Mouse (Mus musculus): Measurements from ENCODE around the gene Morn3. TPM values are rescaled to one million over a fixed set of nuclear protein-coding genes. Genes with fewer than 3 reads are reported as not detected.

Gene Morn3
- polyA plus RNA-seq (2014; fragmentation: Illumina TruSeq; extraction: RNeasy Lipid Tissue Mini Kit (QIAGEN cat#74804); ENCODE audit: low read depth, low replicate concordance): not detected

DNA sequence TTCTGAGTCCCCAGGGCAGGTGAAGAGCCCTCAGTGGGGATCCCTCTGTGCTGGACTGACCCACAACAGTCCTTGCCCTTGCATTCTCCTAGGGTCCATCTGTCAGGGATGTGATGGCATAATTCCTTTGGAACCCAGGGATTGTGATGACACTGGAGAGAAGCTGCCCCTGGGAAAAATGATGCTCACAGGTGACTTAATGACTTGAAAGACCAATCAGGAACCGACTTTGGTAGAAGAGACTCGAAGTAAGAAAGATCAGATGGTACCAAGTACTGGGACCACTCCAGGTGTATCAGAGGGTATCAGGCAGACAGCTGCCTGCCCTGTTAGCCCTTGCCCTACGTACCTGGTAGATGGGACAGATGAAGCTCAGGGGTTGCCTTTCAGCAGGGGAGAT, at the start of gene Morn3:
Gene Morn3, minus strand, starts transcription at position 101 of the 400 bp plus-strand sequence.

DNA sequence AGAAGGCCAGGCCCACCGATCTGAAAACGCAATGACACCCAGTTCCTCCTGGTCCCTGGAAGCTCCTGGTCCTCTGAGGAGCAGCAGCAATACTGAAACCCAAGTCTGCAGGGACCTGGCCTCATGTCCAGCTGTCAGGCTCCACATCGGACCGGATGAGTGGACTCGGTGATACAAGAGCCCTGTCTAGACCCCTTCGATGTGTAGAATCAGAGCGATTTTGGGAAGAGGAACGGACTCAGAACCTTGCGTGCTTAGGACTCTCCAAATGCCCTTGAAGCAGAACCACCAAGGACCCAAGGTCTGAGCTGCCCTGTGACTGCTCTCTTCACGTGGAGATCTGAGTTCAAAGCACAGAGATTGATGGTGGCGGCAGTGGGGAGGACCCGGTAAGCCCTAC, 21.3 kb upstream of the Morn3 start, which contains the start of gene Tmem120b:
Gene Tmem120b, plus strand, starts transcription at position 301 of the 400 bp plus-strand sequence.

DNA sequence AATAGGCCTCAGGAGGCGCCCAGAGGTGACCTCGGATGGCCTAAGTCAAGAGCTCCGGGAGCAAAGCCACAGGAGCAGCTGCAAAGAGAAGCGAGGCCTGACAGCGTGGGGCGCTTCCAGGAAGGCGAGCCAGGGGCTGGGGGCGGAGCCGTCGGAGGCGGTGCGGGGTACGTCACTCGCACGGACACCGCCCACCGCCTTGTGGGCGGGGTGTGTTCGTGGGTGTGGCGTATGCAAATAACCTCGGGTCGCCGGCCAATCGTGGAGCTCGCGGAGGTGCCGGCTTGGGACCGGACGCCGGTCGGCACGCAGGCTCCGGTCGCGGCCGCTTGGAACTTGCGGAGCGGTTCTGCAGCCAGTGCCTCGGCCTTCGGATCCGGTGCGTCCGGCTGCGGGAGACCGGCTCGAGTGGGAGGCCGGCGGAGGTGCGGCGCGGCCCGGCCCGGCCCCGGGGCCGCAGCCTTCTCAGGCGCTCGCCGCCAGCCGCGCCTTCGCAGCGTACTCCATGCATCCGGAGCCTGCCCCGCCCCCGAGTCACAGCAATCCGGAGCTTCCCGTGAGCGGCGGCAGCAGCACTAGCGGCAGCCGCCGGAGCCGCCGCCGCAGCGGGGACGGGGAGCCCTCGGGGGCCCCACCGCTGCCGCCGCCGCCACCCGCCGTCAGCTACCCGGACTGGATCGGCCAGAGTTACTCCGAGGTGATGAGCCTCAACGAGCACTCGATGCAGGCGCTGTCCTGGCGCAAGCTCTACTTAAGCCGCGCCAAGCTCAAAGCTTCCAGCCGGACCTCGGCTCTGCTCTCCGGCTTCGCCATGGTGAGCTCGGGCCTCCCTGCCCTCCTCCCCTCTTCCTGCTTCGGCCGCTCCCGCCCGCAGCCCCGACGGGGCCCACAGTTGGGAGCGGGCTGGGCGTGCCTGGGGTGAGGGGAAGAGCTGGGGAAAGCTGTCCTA, 31.8 kb downstream of the Morn3 start, which contains the start of gene Orai1:
Gene Orai1, plus strand, starts transcription at position 322 of the 949 bp plus-strand sequence.

DNA sequence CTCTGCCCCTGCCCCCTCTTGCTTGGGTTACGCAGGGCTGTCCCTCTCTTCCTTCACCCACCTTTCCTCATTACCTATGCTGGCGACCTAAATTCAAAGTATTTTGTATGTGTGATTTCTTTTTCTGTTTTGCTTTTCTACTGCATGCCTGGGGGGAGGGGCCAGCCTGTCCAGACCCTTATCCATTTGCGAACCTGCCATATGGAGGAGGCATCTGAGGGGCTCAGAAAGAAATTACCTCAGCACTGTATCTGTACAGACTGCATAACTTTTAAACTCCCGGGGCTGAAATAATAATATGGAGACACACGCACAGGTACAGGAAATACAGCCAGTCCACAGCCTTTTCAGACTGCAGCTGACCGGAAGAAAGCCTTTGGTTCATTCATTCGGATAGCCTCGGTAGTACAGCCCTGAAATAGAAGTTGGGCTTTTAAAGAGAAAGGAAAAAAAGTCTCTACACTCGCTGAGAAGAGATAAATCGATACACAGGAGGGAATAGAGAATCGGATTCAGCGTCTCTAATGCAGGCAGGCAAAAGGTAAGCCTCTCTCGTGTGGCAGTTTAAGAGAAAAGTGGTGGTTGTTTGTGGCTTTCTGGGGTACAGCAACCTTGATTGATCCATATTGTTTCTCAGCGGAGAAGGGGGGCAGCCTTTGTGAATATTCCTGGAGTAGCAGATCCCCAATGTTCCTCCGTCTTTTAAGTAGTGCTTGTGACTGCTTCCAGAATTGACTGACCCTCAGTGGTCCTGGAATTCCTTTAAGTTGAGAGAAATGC, 57.1 kb downstream of the Morn3 start, which contains the start of gene Kdm2b:
Gene Kdm2b, minus strand, starts transcription at position 273 of the 780 bp plus-strand sequence.

Other genes starting within 250 kb of the Morn3 start
- gene Anapc5, start 225.7 kb downstream of the Morn3 start, polyA plus RNA-seq (2014; fragmentation: Illumina TruSeq; extraction: RNeasy Lipid Tissue Mini Kit (QIAGEN cat#74804); ENCODE audit: low read depth, low replicate concordance): 79.8 TPM
- gene Rnf34, start 197.0 kb downstream of the Morn3 start, polyA plus RNA-seq (2014; fragmentation: Illumina TruSeq; extraction: RNeasy Lipid Tissue Mini Kit (QIAGEN cat#74804); ENCODE audit: low read depth, low replicate concordance): 4.3 TPM
- 4.8 TPM for gene Kdm2b, start 57.2 kb downstream of the Morn3 start, polyA plus RNA-seq (2014; fragmentation: Illumina TruSeq; extraction: RNeasy Lipid Tissue Mini Kit (QIAGEN cat#74804); ENCODE audit: low read depth, low replicate concordance)
- 0.74 TPM for gene Orai1, start 31.9 kb downstream of the Morn3 start, polyA plus RNA-seq (2014; fragmentation: Illumina TruSeq; extraction: RNeasy Lipid Tissue Mini Kit (QIAGEN cat#74804); ENCODE audit: low read depth, low replicate concordance)
- gene Tmem120b, start 21.4 kb upstream of the Morn3 start, polyA plus RNA-seq (2014; fragmentation: Illumina TruSeq; extraction: RNeasy Lipid Tissue Mini Kit (QIAGEN cat#74804); ENCODE audit: low read depth, low replicate concordance): 1.9 TPM
- not detected for gene Rhof, start 85.7 kb upstream of the Morn3 start, polyA plus RNA-seq (2014; fragmentation: Illumina TruSeq; extraction: RNeasy Lipid Tissue Mini Kit (QIAGEN cat#74804); ENCODE audit: low read depth, low replicate concordance)
- gene Setd1b, start 95.2 kb upstream of the Morn3 start, polyA plus RNA-seq (2014; fragmentation: Illumina TruSeq; extraction: RNeasy Lipid Tissue Mini Kit (QIAGEN cat#74804); ENCODE audit: low read depth, low replicate concordance): 2.4 TPM
- 7.9 TPM for gene Psmd9, start 122.4 kb upstream of the Morn3 start, polyA plus RNA-seq (2014; fragmentation: Illumina TruSeq; extraction: RNeasy Lipid Tissue Mini Kit (QIAGEN cat#74804); ENCODE audit: low read depth, low replicate concordance)
- gene Hpd, start 135.7 kb upstream of the Morn3 start, polyA plus RNA-seq (2014; fragmentation: Illumina TruSeq; extraction: RNeasy Lipid Tissue Mini Kit (QIAGEN cat#74804); ENCODE audit: low read depth, low replicate concordance): 1,209 TPM
- gene Wdr66, start 205.1 kb upstream of the Morn3 start, polyA plus RNA-seq (2014; fragmentation: Illumina TruSeq; extraction: RNeasy Lipid Tissue Mini Kit (QIAGEN cat#74804); ENCODE audit: low read depth, low replicate concordance): 0.21 TPM